Mouse (Mus musculus): ENCODE results near the gene Slc4a10. TPM values are rescaled to one million over a fixed set of nuclear protein-coding genes. Genes with fewer than 3 reads are reported as not detected.

Gene Slc4a10
- total and polyA plus RNA-seq, 3 experiments: 0.45 to 0.82 TPM; not detected in 1

DNA sequence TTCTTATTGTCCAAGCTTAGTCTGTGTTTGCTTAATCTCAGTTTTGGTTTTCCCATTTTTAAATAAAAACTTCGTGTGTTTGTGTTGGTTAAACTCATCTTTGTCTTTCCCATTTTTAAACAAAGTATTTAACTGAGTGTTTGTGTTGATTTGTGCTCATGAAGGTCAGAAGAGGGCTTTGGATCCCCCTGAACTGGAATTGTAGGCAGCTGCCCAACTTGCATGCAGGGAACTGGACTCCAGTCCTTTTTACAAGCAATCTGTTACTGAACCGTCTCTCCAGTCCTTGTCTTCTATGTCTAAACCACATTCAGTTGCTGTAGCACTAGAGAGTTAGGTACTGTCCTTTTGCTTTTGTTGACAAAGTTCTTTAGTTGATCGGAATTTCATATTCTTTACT lies 41.3 kb downstream of the Slc4a10 start:
- Histone ChIP-seq H3K9me3 (replicated peaks) (no peaks in the 10 kb centered on the region), H3K27me3 (ENCODE audit: insufficient read depth, low read length) (no peaks in the 10 kb centered on the region), H3K36me3 (replicated peaks) (no peaks in the 10 kb centered on the region), H3K4me1 (ENCODE audit: insufficient read depth, low read depth, low read length) (no peaks in the 10 kb centered on the region), H3K4me3 (ENCODE audit: low read depth, low read length) (no peak overlapping the region)
- ATAC-seq (ENCODE audit: extremely low read depth, insufficient number of reproducible peaks, low FRiP score, poor library complexity, severe bottlenecking) (no peak), DNase-seq (ENCODE audit: low spot score) (no peak)
- TF ChIP-seq TAL1 (conservative IDR thresholded peaks at IDR 0.05; ENCODE audit: low read depth, low read length) (no peak), GATA1 (IDR thresholded peaks at IDR 0.05; ENCODE audit: borderline replicate concordance, low read length) (no peak), POLR2AphosphoS5 (IDR thresholded peaks at IDR 0.05; ENCODE audit: insufficient replicate concordance, low read depth, low read length) (no peak), CTCF (IDR thresholded peaks at IDR 0.05; ENCODE audit: low read depth, low read length) (no peak), GATA2 (IDR thresholded peaks at IDR 0.05; ENCODE audit: borderline replicate concordance, low read depth, low read length) (no peak)

DNA sequence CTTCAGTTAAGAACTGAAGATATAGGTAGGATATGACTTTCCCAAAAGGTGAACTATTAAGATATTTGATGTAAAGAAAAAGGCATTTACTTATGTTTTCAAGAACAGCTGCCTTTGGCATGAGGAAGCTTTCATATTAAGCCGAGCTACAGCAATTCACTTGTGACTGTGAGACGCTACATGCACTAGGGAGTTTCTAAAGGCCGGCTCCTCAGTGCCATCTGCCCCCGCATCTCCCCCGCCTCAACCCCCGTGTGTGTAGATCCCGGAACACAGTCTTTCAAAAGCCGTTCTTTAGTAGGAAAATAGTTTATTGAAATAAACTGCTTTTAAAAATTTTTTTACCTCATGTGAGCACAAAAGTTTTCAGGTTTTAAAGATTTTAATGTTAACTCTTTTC lies 42.5 kb downstream of the Slc4a10 start:
- ATAC-seq (ENCODE audit: extremely low read depth, insufficient number of reproducible peaks, low FRiP score, poor library complexity, severe bottlenecking): no peak

DNA sequence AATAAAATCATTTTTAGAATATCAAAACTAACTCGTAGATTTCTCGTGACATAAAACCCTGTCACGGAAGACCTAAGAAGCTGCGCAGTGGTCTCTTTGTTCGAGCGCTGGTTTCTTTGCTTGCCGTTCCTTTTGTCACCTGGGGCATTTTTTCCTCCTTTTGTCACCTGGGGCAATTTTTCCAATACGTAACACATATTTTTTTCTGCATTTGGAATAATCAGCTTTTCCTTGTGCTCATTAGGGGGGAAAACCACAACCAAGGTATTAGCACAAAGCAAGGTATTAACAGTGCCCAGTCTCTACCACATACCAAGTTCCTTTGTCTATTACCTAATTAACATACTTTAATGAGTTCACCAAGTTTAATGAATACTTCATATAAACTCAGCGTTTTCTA lies 42.9 kb downstream of the Slc4a10 start:
- Histone ChIP-seq H3K4me1 (ENCODE audit: insufficient read depth, low read depth, low read length) (no peaks in the 10 kb centered on the region), H3K4me3 (ENCODE audit: low read depth, low read length) (no peak overlapping the region), H3K36me3 (replicated peaks) (no peaks in the 10 kb centered on the region), H3K27me3 (ENCODE audit: insufficient read depth, low read length) (no peaks in the 10 kb centered on the region), H3K9me3 (replicated peaks) (no peaks in the 10 kb centered on the region)
- no peak for ATAC-seq (ENCODE audit: extremely low read depth, insufficient number of reproducible peaks, low FRiP score, poor library complexity, severe bottlenecking)
- DNase-seq (ENCODE audit: low spot score): no peak
- TF ChIP-seq GATA2 (IDR thresholded peaks at IDR 0.05; ENCODE audit: borderline replicate concordance, low read depth, low read length) (no peak), GATA1 (IDR thresholded peaks at IDR 0.05; ENCODE audit: borderline replicate concordance, low read length) (no peak), TAL1 (conservative IDR thresholded peaks at IDR 0.05; ENCODE audit: low read depth, low read length) (no peak), POLR2AphosphoS5 (IDR thresholded peaks at IDR 0.05; ENCODE audit: insufficient replicate concordance, low read depth, low read length) (no peak), CTCF (IDR thresholded peaks at IDR 0.05; ENCODE audit: low read depth, low read length) (no peak)

More for the DNA sequence above, 42.5 kb downstream of the Slc4a10 start:
- no peaks in the 10 kb centered on the region for H3K4me1 ChIP-seq (ENCODE audit: insufficient read depth, low read depth, low read length)
- TF ChIP-seq CTCF (IDR thresholded peaks at IDR 0.05; ENCODE audit: low read depth, low read length): no peak
- no peak for TF ChIP-seq TAL1 (conservative IDR thresholded peaks at IDR 0.05; ENCODE audit: low read depth, low read length)
- TF ChIP-seq POLR2AphosphoS5 (IDR thresholded peaks at IDR 0.05; ENCODE audit: insufficient replicate concordance, low read depth, low read length): no peak
- no peak for DNase-seq (ENCODE audit: low spot score)
- no peaks in the 10 kb centered on the region for H3K36me3 ChIP-seq (replicated peaks)
- no peak overlapping the region for H3K4me3 ChIP-seq (ENCODE audit: low read depth, low read length)
- H3K27me3 ChIP-seq (ENCODE audit: insufficient read depth, low read length): no peaks in the 10 kb centered on the region
- H3K9me3 ChIP-seq (replicated peaks): no peaks in the 10 kb centered on the region

DNA sequence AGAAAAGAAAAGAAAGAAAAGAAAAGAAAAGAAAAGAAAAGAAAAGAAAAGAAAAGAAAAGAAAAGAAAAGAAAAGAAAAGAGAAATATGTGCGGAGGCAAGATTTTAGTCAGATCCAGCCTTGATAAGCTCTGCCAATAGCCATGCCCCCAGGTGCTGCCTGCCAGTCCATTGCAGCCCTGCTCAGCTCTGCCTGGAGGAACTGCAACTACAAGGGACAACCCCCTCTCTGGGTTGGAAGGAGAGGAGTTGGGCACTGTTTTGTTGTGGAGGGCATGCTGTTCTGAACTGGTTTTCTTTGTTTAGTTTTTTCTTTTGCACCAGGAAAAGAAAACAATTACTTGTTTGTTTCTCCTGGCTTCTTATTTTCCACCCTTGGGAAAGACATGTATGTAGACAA lies 54.3 kb downstream of the Slc4a10 start:
- no peak overlapping the region for H3K4me3 ChIP-seq (ENCODE audit: low read depth, low read length)
- TF ChIP-seq POLR2AphosphoS5 (IDR thresholded peaks at IDR 0.05; ENCODE audit: insufficient replicate concordance, low read depth, low read length): no peak
- TF ChIP-seq CTCF (IDR thresholded peaks at IDR 0.05; ENCODE audit: low read depth, low read length): no peak
- TF ChIP-seq GATA2 (IDR thresholded peaks at IDR 0.05; ENCODE audit: borderline replicate concordance, low read depth, low read length): no peak
- no peak for TF ChIP-seq TAL1 (conservative IDR thresholded peaks at IDR 0.05; ENCODE audit: low read depth, low read length)
- TF ChIP-seq GATA1 (IDR thresholded peaks at IDR 0.05; ENCODE audit: borderline replicate concordance, low read length): no peak
- H3K36me3 ChIP-seq (replicated peaks): no peaks in the 10 kb centered on the region
- H3K9me3 ChIP-seq (replicated peaks): no peaks in the 10 kb centered on the region
- H3K27me3 ChIP-seq (ENCODE audit: insufficient read depth, low read length): no peaks in the 10 kb centered on the region
- DNase-seq (ENCODE audit: low spot score): no peak
- no peaks in the 10 kb centered on the region for H3K4me1 ChIP-seq (ENCODE audit: insufficient read depth, low read depth, low read length)
- no peak for ATAC-seq (ENCODE audit: extremely low read depth, insufficient number of reproducible peaks, low FRiP score, poor library complexity, severe bottlenecking)

- ATAC-seq (ENCODE audit: extremely low read depth, insufficient number of reproducible peaks, low FRiP score, poor library complexity, severe bottlenecking) (no peak), DNase-seq (ENCODE audit: low spot score) (no peak)
- no peaks in the 10 kb centered on the region; the same call in 1 of the 2 replicates for H3K4me1 ChIP-seq (ENCODE audit: insufficient read depth, low read depth, low read length)
- no peaks in the 10 kb centered on the region for H3K9me3 ChIP-seq (replicated peaks)
- H3K27me3 ChIP-seq (ENCODE audit: insufficient read depth, low read length): no peaks in the 10 kb centered on the region
- H3K36me3 ChIP-seq (replicated peaks): no peaks in the 10 kb centered on the region
- no peak for TF ChIP-seq GATA2 (IDR thresholded peaks at IDR 0.05; ENCODE audit: borderline replicate concordance, low read depth, low read length)
- no peak for TF ChIP-seq TAL1 (conservative IDR thresholded peaks at IDR 0.05; ENCODE audit: low read depth, low read length)
- no peak for TF ChIP-seq POLR2AphosphoS5 (IDR thresholded peaks at IDR 0.05; ENCODE audit: insufficient replicate concordance, low read depth, low read length)
- TF ChIP-seq CTCF (IDR thresholded peaks at IDR 0.05; ENCODE audit: low read depth, low read length): no peak
- no peak for TF ChIP-seq GATA1 (IDR thresholded peaks at IDR 0.05; ENCODE audit: borderline replicate concordance, low read length)
- H3K4me3 ChIP-seq (ENCODE audit: low read depth, low read length): no peak overlapping the region
These were observed 69.1 kb downstream of the Slc4a10 start for GRCm38 (mm10) chr2:62115346-62115745.

DNA sequence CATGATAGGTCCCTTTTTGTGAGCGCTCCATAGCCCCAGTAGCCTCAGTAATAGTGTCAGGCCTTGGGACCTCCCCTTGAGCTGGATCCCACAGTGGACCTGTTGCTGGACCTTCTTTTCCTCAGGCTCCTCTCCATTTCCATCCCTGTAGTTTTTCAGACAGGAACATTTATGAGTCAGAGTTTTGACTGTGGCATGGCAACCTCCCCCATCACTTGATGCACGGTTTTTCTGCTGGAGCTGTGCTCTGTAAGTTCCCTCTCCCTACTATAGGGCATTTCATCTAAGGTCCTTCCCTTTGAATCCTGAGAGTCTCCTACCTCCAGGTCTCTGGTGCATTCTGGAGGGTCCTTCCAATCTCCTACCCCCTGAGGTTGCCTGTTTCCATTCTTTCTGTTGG lies 83.7 kb downstream of the Slc4a10 start:
- Histone ChIP-seq H3K27me3 (ENCODE audit: insufficient read depth, low read length) (no peaks in the 10 kb centered on the region), H3K9me3 (replicated peaks) (no peaks in the 10 kb centered on the region), H3K36me3 (replicated peaks) (no peaks in the 10 kb centered on the region), H3K4me1 (ENCODE audit: insufficient read depth, low read depth, low read length) (peaks cover 2% of the 10 kb centered on the region; the same call in 1 of the 2 replicates), H3K4me3 (ENCODE audit: low read depth, low read length) (no peak overlapping the region)
- no peak for DNase-seq (ENCODE audit: low spot score)
- no peak for ATAC-seq (ENCODE audit: extremely low read depth, insufficient number of reproducible peaks, low FRiP score, poor library complexity, severe bottlenecking)
- TF ChIP-seq CTCF (IDR thresholded peaks at IDR 0.05; ENCODE audit: low read depth, low read length) (no peak), TAL1 (conservative IDR thresholded peaks at IDR 0.05; ENCODE audit: low read depth, low read length) (no peak), POLR2AphosphoS5 (IDR thresholded peaks at IDR 0.05; ENCODE audit: insufficient replicate concordance, low read depth, low read length) (no peak), GATA1 (IDR thresholded peaks at IDR 0.05; ENCODE audit: borderline replicate concordance, low read length) (no peak), GATA2 (IDR thresholded peaks at IDR 0.05; ENCODE audit: borderline replicate concordance, low read depth, low read length) (no peak)
